8 mouse cellular contexts compared by ENCODE assay signal in the genomic region with DNA sequence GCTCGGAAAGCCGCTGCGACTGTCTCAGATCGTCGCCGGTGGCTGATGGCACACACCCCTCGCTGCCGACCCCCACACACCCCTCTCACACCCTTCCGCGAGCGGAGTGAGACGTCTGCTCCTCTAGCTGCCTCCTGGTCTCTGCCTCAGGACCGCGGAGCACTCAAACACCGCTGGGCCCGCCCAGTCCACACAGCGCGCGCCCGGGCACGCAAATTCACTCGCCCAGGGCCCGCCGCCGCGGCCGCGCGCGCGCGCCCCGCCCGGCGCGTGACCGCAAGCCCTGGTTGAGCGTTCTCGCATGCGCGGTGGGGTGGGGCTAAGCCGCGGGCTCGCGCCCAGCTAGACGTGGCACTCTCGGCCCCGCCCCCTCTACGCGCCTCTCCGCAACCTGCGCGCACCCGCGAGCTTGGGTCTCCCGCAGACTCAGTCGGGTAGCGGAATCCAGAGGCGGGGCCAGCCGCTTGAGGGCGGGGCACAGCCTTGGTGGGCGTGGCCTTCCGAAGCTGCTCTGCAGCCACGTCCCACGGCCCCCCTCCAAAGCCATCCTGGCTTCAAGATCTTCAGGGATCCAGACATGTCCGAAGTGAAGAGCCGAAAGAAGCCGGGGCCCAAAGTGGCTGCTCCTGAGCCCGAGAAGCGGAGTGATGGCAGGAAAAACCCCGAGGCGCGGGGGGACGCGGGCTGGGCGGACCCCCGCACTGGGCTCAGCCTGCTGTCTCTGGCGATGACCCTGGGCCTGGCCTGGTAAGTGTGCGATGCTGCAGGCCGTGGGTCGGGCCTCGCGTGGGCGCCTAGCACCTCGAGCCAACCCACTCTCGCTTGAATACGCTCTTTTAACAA. TPM values are rescaled to one million over a fixed set of nuclear protein-coding genes. Genes with fewer than 3 reads are reported as not detected.
DNase-seq lines count a peak whose midpoint lies in the region; ATAC-seq and TF ChIP-seq lines count a peak whose summit lies in the region.

Gene Apaf1, minus strand, starts transcription at position 221 of the 843 bp plus-strand sequence.
Gene Ikbip, plus strand, starts transcription at position 391 of the 843 bp plus-strand sequence.

- H3K9me3 ChIP-seq in E14TG2a.4 (ENCODE audit: low read length) = no peaks in the 10 kb centered on the region
- H3K9me3 ChIP-seq in forebrain, embryonic 12.5 days = no peaks in the 10 kb centered on the region
- H3K9me3 ChIP-seq in heart, postnatal 0 days (replicated peaks; ENCODE audit: control insufficient read depth, low read length) = no peaks in the 10 kb centered on the region
- H3K9me3 ChIP-seq in liver, embryonic 16.5 days (replicated peaks; ENCODE audit: control insufficient read depth, low read length) = no peaks in the 10 kb centered on the region
- H3K9me3 ChIP-seq in neural tube, embryonic 13.5 days = no peaks in the 10 kb centered on the region

- peak within 1 kb of the TSS; percentile 87 for H3K9ac ChIP-seq in forebrain, embryonic 12.5 days
- H3K9ac ChIP-seq in heart, postnatal 0 days (replicated peaks; ENCODE audit: low read depth, low read length) = peak within 1 kb of the TSS; percentile 86
- peak within 1 kb of the TSS; percentile 96 for H3K9ac ChIP-seq in liver, embryonic 16.5 days (ENCODE audit: low read depth, low read length)
- H3K9ac ChIP-seq in neural tube, embryonic 13.5 days = peak within 1 kb of the TSS; percentile 89

- TF ChIP-seq EP300 in heart, postnatal 0 days (IDR thresholded peaks at IDR 0.05; ENCODE audit: low read depth) = no peak

- peak; percentile 97 for DNase-seq in c-Kit-positive CD71-positive TER-119-positive erythroid progenitor cells, embryonic 14.5 days (ENCODE audit: low spot score)
- DNase-seq in heart, postnatal 0 days (ENCODE audit: low spot score) = peak; percentile 97
- peak; percentile 100 for DNase-seq in kidney, postnatal 4 days

- H3K4me2 ChIP-seq in forebrain, embryonic 12.5 days = peak within 1 kb of the TSS; percentile 70
- peak within 1 kb of the TSS; percentile 98 for H3K4me2 ChIP-seq in heart, postnatal 0 days (ENCODE audit: low read depth, low read length)
- peak within 1 kb of the TSS; percentile 96 for H3K4me2 ChIP-seq in liver, embryonic 16.5 days (ENCODE audit: low read depth, low read length)
- H3K4me2 ChIP-seq in neural tube, embryonic 13.5 days = peak within 1 kb of the TSS; percentile 64

- peak; percentile 96 for ATAC-seq in forebrain, embryonic 12.5 days (ENCODE audit: low FRiP score)
- peak; percentile 98 for ATAC-seq in heart, postnatal 0 days (ENCODE audit: insufficient read depth, low read depth)
- ATAC-seq in liver, embryonic 16.5 days (ENCODE audit: low read depth) = peak; percentile 96
- ATAC-seq in neural tube, embryonic 13.5 days (ENCODE audit: low read depth) = peak; percentile 97

- H3K27me3 ChIP-seq in E14TG2a.4 (ENCODE audit: insufficient read depth, low read length) = no peaks in the 10 kb centered on the region
- H3K27me3 ChIP-seq in forebrain, embryonic 12.5 days = no peaks in the 10 kb centered on the region
- H3K27me3 ChIP-seq in heart, postnatal 0 days (ENCODE audit: control insufficient read depth, insufficient read depth, low read length) = no peaks in the 10 kb centered on the region
- H3K27me3 ChIP-seq in liver, embryonic 16.5 days (ENCODE audit: control insufficient read depth, insufficient read depth, low read depth, low read length) = no peaks in the 10 kb centered on the region
- H3K27me3 ChIP-seq in neural tube, embryonic 13.5 days = no peaks in the 10 kb centered on the region
- no peaks in the 10 kb centered on the region for H3K27me3 ChIP-seq in testis, adult 2 months (ENCODE audit: control insufficient read depth, insufficient read depth, low read length)

- H3K4me1 ChIP-seq in E14TG2a.4 (replicated peaks; ENCODE audit: low read depth, low read length) = peaks cover 8% of the 10 kb centered on the region; the same call in 1 of the 2 replicates
- H3K4me1 ChIP-seq in forebrain, embryonic 12.5 days = peaks cover 6% of the 10 kb centered on the region
- peaks cover 7% of the 10 kb centered on the region; the same call in 1 of the 2 replicates for H3K4me1 ChIP-seq in heart, postnatal 0 days (ENCODE audit: control insufficient read depth, insufficient read depth)
- H3K4me1 ChIP-seq in liver, embryonic 16.5 days (ENCODE audit: control insufficient read depth, low read depth, low read length) = peaks cover 11% of the 10 kb centered on the region
- peaks cover 14% of the 10 kb centered on the region; the same call in 1 of the 2 replicates for H3K4me1 ChIP-seq in neural tube, embryonic 13.5 days (replicated peaks)
- peaks cover 4% of the 10 kb centered on the region for H3K4me1 ChIP-seq in testis, adult 2 months (ENCODE audit: control insufficient read depth, insufficient read depth, low read length)

- peak; percentile 10; the same call in 1 of the 2 replicates for TF ChIP-seq POLR2A in testis, adult 2 months (IDR thresholded peaks at IDR 0.05; ENCODE audit: control insufficient read depth, low read depth, low read length)

- WGBS in forebrain, embryonic 12.5 days = under 1% methylated on average over 87 of the region's 87 CpGs
- WGBS in heart, postnatal 0 days = under 1% methylated on average over 86 of the region's 87 CpGs
- WGBS in liver, embryonic 16.5 days (ENCODE audit: insufficient replicate concordance) = under 1% methylated on average over 86 of the region's 87 CpGs
- WGBS in neural tube, embryonic 13.5 days = under 1% methylated on average over 81 of the region's 87 CpGs

- H3K36me3 ChIP-seq in E14TG2a.4 (ENCODE audit: insufficient read depth, low read length) = peaks cover 11% of the 10 kb centered on the region
- H3K36me3 ChIP-seq in forebrain, embryonic 12.5 days (replicated peaks) = peaks cover 11% of the 10 kb centered on the region
- peaks cover 13% of the 10 kb centered on the region; the same call in 1 of the 2 replicates for H3K36me3 ChIP-seq in heart, postnatal 0 days (replicated peaks; ENCODE audit: control insufficient read depth, insufficient read depth, low read length)
- H3K36me3 ChIP-seq in liver, embryonic 16.5 days (ENCODE audit: control insufficient read depth, insufficient read depth) = peaks cover 7% of the 10 kb centered on the region
- H3K36me3 ChIP-seq in neural tube, embryonic 13.5 days = peaks cover 12% of the 10 kb centered on the region
- no peaks in the 10 kb centered on the region for H3K36me3 ChIP-seq in testis, adult 2 months (ENCODE audit: control insufficient read depth, insufficient read depth, low read length)

- peak within 1 kb of the TSS; percentile 87 for H3K27ac ChIP-seq in forebrain, embryonic 12.5 days
- peak within 1 kb of the TSS; percentile 84 for H3K27ac ChIP-seq in heart, postnatal 0 days (ENCODE audit: low read depth)
- peak within 1 kb of the TSS; percentile 92 for H3K27ac ChIP-seq in liver, embryonic 16.5 days (ENCODE audit: low read length)
- H3K27ac ChIP-seq in neural tube, embryonic 13.5 days (replicated peaks) = peak within 1 kb of the TSS; percentile 88
- H3K27ac ChIP-seq in testis, adult 2 months (ENCODE audit: control insufficient read depth, insufficient read depth, low read depth, low read length) = peak within 1 kb of the TSS; percentile 49; the same call in 1 of the 2 replicates

- no peak for TF ChIP-seq CTCF in E14TG2a.4 (conservative IDR thresholded peaks at IDR 0.05; ENCODE audit: low read length)
- TF ChIP-seq CTCF in heart, postnatal 0 days (IDR thresholded peaks at IDR 0.05; ENCODE audit: low read depth) = no peak
- TF ChIP-seq CTCF in testis, adult 2 months (IDR thresholded peaks at IDR 0.05; ENCODE audit: control insufficient read depth, insufficient read depth, insufficient replicate concordance, low read depth, low read length) = no peak

- H3K4me3 ChIP-seq in E14TG2a.4 (replicated peaks; ENCODE audit: low read length) = peak within 1 kb of the TSS; percentile 98
- peak within 1 kb of the TSS; percentile 90 for H3K4me3 ChIP-seq in forebrain, embryonic 12.5 days (replicated peaks)
- H3K4me3 ChIP-seq in heart, postnatal 0 days (ENCODE audit: low read depth, low read length) = peak within 1 kb of the TSS; percentile 88
- H3K4me3 ChIP-seq in liver, embryonic 16.5 days (ENCODE audit: low read depth, low read length) = peak within 1 kb of the TSS; percentile 99
- H3K4me3 ChIP-seq in neural tube, embryonic 13.5 days = peak within 1 kb of the TSS; percentile 85
- H3K4me3 ChIP-seq in testis, adult 2 months (ENCODE audit: control insufficient read depth, low read depth, low read length) = peak within 1 kb of the TSS; percentile 96

RNA-seq across cellular contexts. Expression of gene Apaf1, which starts in this region (rescaled TPM):
- polyA plus RNA-seq in forebrain, embryonic 12.5 days (2016; fragmentation: Nextera tagmentation; extraction: Ambion mirVana) = 29.7 and 31.6 TPM in 2 replicates
- total RNA-seq in heart, postnatal 0 days (2014; rRNA removed; ENCODE audit: low replicate concordance) = 21.8 and 31.7 TPM in 2 replicates
- polyA plus RNA-seq in heart, postnatal 0 days (2015; fragmentation: Nextera tagmentation; extraction: Ambion mirVana) = 5.1 and 6.2 TPM in 2 replicates
- 5.8 and 7.0 TPM in 2 replicates for polyA plus RNA-seq in liver, embryonic 16.5 days (2015; fragmentation: Nextera tagmentation; extraction: Ambion mirVana)
- polyA plus RNA-seq in neural tube, embryonic 13.5 days (2015; fragmentation: Nextera tagmentation; extraction: Ambion mirVana) = 16.2 and 18.4 TPM in 2 replicates
- polyA plus RNA-seq in testis, adult 2 months (2012; rRNA removed) = 1.7 and 1.9 TPM in 2 replicates

RNA-seq across cellular contexts. Expression of gene Ikbip, which starts in this region (rescaled TPM):
- 19.4 TPM in 2 replicates for polyA plus RNA-seq in forebrain, embryonic 12.5 days (2016; fragmentation: Nextera tagmentation; extraction: Ambion mirVana)
- 21.1 and 28.6 TPM in 2 replicates for total RNA-seq in heart, postnatal 0 days (2014; rRNA removed; ENCODE audit: low replicate concordance)
- 31.0 and 31.9 TPM in 2 replicates for polyA plus RNA-seq in heart, postnatal 0 days (2015; fragmentation: Nextera tagmentation; extraction: Ambion mirVana)
- 6.5 and 6.9 TPM in 2 replicates for polyA plus RNA-seq in liver, embryonic 16.5 days (2015; fragmentation: Nextera tagmentation; extraction: Ambion mirVana)
- polyA plus RNA-seq in neural tube, embryonic 13.5 days (2015; fragmentation: Nextera tagmentation; extraction: Ambion mirVana) = 23.5 and 26.6 TPM in 2 replicates
- 1.2 and 1.5 TPM in 2 replicates for polyA plus RNA-seq in testis, adult 2 months (2012; rRNA removed)

Comparison
In these comparisons a context has a peak if more than half of its experiments do, and no peak if none do; other contexts are left out.
1. Peak in every context shown above with its lines: DNase-seq, ATAC-seq, H3K4me3 ChIP-seq and H3K27ac ChIP-seq.